Mouse (Mus musculus) macrophage (primary cell): Measurements from ENCODE around the gene Ppp4r3a. TPM values are rescaled to one million over a fixed set of nuclear protein-coding genes. Genes with fewer than 3 reads are reported as not detected.

ENCODE experiments used
- H3K27ac ChIP-seq: fragments of 350-480 bp; formaldehyde crosslinking; 2 replicates; pipeline ENCODE4 v1.9.0; 2021
- H3K36me3 ChIP-seq: fragments of 350-480 bp; formaldehyde crosslinking; 2 replicates; pipeline ENCODE4 v1.9.0; 2021; ENCODE audit errors: inconsistent target
- H3K4me3 ChIP-seq: fragments of 350-480 bp; formaldehyde crosslinking; 2 replicates; pipeline ENCODE4 v1.9.0; 2021; ENCODE audit errors: inconsistent target
- H3K79me2 ChIP-seq: fragments of 350-480 bp; formaldehyde crosslinking; 2 replicates; pipeline ENCODE4 v1.9.0; 2021; ENCODE audit errors: inconsistent target
- WGBS: methylation state at CpG from one replicate; pipeline ENCODE4 v1.1.7; 2026; ENCODE audit warnings: inconsistent platforms; ENCODE audit not compliant: missing documents; 5-methylcytosine and 5-hydroxymethylcytosine counted together
- polyA plus RNA-seq: library from polyadenylated mRNA; stranded (reverse); fragments of 250-400 nt; gene quantifications from 3 replicates; pipeline ENCODE4 v1.2.4, GENCODE M21; 2018; ENCODE audit warnings: inconsistent platforms

The Ppp4r3a gene
- polyA plus RNA-seq, 1 experiment from 2014 or later = 62.1 TPM

GRCm38 (mm10) chr12:101077955-101078354, 5.5 kb downstream of the Ppp4r3a start:
- H3K27ac ChIP-seq = no peak overlapping the region
- H3K36me3 ChIP-seq = no peaks in the 10 kb centered on the region
- H3K79me2 ChIP-seq = peaks cover 99% of the 10 kb centered on the region
- no peak overlapping the region for H3K4me3 ChIP-seq

DNA sequence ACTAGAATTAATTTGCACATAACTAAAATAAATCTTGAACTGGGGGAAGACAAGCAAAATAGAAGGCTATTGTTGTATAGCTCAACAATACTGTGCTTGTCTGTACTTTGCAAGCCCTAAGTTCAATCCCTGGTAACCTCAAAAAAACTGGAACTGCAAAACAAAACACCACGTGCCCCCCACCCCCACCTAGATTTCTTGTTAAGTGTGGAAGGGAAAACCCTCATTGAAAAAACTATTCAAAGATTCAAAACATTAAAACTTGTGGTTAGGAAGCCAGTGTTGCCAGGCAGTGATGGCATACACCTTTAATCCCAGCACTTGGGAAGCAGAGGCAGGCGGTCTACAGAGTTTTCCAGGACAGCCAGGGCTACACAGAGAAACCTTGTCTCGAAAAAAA, 8.1 kb downstream of the Ppp4r3a start:
- Histone ChIP-seq H3K36me3 (no peaks in the 10 kb centered on the region), H3K27ac (no peak overlapping the region), H3K4me3 (no peak overlapping the region), H3K79me2 (peaks cover 100% of the 10 kb centered on the region)
- 62% methylated on average over 2 of the region's 3 CpGs for WGBS

DNA sequence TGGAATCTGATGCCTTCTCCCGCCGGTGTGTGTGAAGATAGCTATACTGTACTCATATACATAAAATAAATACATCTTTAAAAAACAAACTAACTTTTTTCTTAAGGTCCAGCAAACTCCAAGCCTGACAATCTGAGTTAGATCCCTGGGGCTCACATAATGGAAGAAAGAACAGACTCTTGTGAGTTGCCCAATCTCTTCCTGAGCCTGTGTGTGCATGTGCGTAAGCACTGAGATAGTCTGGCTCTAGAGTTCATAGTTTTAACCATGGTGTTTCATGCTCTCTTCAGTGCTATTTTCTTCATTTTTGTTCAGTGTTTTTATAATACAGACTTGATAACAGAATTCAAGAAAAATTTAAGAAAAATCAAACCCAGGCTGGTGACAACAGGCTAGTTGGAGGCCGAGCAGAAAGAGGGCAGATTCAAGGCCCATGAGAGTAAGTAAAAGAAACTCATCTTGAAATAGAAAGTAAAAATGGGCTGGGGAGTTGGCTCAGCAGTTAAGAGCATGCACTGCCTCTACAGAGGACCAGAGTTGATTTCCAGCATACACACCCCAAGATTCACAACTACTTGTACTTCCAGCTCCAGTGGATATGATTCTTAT, 8.6 kb downstream of the Ppp4r3a start:
- 84% methylated on average over 4 of the region's 4 CpGs for WGBS
- H3K36me3 ChIP-seq = no peaks in the 10 kb centered on the region
- H3K4me3 ChIP-seq = no peak overlapping the region
- H3K79me2 ChIP-seq = peaks cover 100% of the 10 kb centered on the region
- H3K27ac ChIP-seq = no peak overlapping the region

DNA sequence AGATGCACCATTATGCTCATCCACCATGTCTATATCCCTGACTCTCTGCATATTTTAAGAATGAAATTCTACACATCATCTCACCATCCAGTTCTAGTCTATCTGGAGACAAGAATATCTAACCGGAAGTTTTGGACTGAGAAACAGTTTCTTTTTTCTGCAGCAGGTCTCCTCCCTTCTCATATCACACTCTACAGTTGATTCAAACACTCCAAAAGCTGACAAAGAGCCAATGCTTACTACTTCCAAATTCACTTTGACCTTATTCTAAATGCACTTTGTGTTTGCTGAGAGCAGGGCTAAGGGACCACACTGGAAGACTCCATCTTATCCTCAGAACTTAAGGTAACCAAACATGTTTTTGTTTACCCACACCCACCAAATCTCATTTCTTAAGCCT, 13.7 kb downstream of the Ppp4r3a start:
- peaks cover 24% of the 10 kb centered on the region for H3K36me3 ChIP-seq
- H3K4me3 ChIP-seq = no peak overlapping the region
- peaks cover 100% of the 10 kb centered on the region for H3K79me2 ChIP-seq
- WGBS = 50% methylated on average over 1 of the region's 1 CpGs
- no peak overlapping the region for H3K27ac ChIP-seq

- peaks cover 42% of the 10 kb centered on the region for H3K36me3 ChIP-seq
- no peak overlapping the region for H3K4me3 ChIP-seq
- 100% methylated on average over 1 of the region's 1 CpGs for WGBS
- peaks cover 100% of the 10 kb centered on the region for H3K79me2 ChIP-seq
- no peak overlapping the region for H3K27ac ChIP-seq
These were observed 17.2 kb downstream of the Ppp4r3a start for GRCm38 (mm10) chr12:101066329-101066728.

DNA sequence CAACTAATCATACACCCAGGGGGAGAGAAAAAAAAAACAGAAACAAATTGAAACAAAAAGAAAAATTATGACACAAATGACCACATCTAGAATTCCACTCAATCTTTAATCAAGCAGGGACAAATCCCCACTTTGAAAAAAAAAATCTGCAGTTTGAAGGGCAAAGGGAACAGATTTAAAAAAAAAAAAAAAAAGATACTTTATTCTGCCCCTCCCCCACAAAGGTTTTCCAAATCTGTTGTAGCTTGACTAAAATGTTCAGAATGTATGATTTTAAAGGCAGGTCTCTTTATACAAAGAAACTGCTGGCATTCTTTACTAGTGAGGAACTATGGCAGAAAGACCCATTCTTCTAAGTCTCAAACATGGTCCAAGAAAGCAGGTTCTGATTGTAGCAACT, 43.5 kb downstream of the Ppp4r3a start:
- Histone ChIP-seq H3K79me2 (no peaks in the 10 kb centered on the region), H3K36me3 (peaks cover 66% of the 10 kb centered on the region), H3K4me3 (no peak overlapping the region), H3K27ac (no peak overlapping the region)

- Histone ChIP-seq H3K36me3 (no peaks in the 10 kb centered on the region), H3K4me3 (peak within 1 kb of the TSS; percentile 22), H3K79me2 (no peaks in the 10 kb centered on the region), H3K27ac (no peak within 1 kb of the TSS)
- WGBS = under 1% methylated on average over 51 of the region's 56 CpGs
These were observed 54.4 kb downstream of the Ppp4r3a start, which contains the start of gene Ccdc88c for GRCm38 (mm10) chr12:101028954-101029731. Gene Ccdc88c, minus strand, starts transcription at chr12:101029056.

GRCm38 (mm10) chr12:101028247-101028953, 55.1 kb downstream of the Ppp4r3a start:
- Histone ChIP-seq H3K79me2 (no peaks in the 10 kb centered on the region), H3K36me3 (no peaks in the 10 kb centered on the region), H3K4me3 (no peak overlapping the region), H3K27ac (no peak overlapping the region)
- 1% methylated on average over 46 of the region's 67 CpGs for WGBS

DNA sequence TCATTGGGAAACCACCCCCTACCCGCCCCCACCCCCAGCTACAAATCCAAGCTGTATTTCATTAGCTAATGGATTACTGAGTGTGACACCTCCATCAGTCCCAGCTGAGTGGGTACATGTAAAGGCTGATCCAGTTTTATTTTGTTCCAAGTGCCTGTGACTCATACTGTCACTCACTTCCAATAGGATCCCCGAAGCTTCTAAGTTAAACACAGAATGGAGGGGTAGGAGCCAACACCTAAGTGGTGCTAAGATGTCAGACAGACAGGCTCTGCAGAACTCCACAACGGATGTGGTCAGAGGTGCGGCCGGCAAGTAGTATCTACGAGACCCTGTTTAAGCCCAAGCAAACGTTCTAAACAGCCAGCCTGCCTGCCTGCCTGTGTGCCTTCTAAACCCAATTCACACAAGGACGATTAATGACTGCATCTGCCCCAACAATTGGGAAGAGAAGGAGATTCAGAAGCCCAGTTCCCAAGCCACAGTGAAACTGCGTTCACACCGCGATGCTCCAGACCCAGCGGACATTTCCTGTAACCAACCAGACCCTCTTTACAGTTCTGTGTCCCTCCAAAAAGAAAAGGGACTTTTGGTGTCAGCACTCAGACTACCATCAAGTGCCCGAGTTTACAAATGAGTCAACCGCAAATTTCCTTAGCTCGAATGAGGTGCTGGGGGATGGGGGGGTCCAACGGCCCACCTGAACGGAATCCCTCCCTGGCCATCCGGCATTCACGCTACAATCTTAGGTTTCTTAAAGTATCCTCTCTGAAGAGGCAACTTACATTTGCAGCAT, 55.9 kb downstream of the Ppp4r3a start:
- Histone ChIP-seq H3K27ac (no peak overlapping the region), H3K36me3 (no peaks in the 10 kb centered on the region), H3K4me3 (no peak overlapping the region), H3K79me2 (no peaks in the 10 kb centered on the region)
- WGBS = 15% methylated on average over 19 of the region's 19 CpGs

GRCm38 (mm10) chr12:101026946-101027345, 56.6 kb downstream of the Ppp4r3a start:
- Histone ChIP-seq H3K4me3 (no peak overlapping the region), H3K36me3 (no peaks in the 10 kb centered on the region)

GRCm38 (mm10) chr12:101026518-101026917, 57.0 kb downstream of the Ppp4r3a start:
- no peak overlapping the region for H3K27ac ChIP-seq
- H3K4me3 ChIP-seq = no peak overlapping the region
- H3K36me3 ChIP-seq = no peaks in the 10 kb centered on the region
- no peaks in the 10 kb centered on the region for H3K79me2 ChIP-seq
- 70% methylated on average over 7 of the region's 7 CpGs for WGBS

More at GRCm38 (mm10) chr12:101026946-101027345, 56.6 kb downstream of the Ppp4r3a start:
- no peak overlapping the region for H3K27ac ChIP-seq
- H3K79me2 ChIP-seq = no peaks in the 10 kb centered on the region
- 74% methylated on average over 13 of the region's 14 CpGs for WGBS

GRCm38 (mm10) chr12:101026025-101026424, 57.5 kb downstream of the Ppp4r3a start:
- no peaks in the 10 kb centered on the region for H3K79me2 ChIP-seq
- no peak overlapping the region for H3K4me3 ChIP-seq
- WGBS = 72% methylated on average over 4 of the region's 4 CpGs
- H3K27ac ChIP-seq = no peak overlapping the region
- H3K36me3 ChIP-seq = no peaks in the 10 kb centered on the region

- Histone ChIP-seq H3K36me3 (no peaks in the 10 kb centered on the region), H3K27ac (no peak overlapping the region), H3K4me3 (no peak overlapping the region), H3K79me2 (no peaks in the 10 kb centered on the region)
- 82% methylated on average over 7 of the region's 7 CpGs for WGBS
These were observed 58.1 kb downstream of the Ppp4r3a start for GRCm38 (mm10) chr12:101025379-101025778.

DNA sequence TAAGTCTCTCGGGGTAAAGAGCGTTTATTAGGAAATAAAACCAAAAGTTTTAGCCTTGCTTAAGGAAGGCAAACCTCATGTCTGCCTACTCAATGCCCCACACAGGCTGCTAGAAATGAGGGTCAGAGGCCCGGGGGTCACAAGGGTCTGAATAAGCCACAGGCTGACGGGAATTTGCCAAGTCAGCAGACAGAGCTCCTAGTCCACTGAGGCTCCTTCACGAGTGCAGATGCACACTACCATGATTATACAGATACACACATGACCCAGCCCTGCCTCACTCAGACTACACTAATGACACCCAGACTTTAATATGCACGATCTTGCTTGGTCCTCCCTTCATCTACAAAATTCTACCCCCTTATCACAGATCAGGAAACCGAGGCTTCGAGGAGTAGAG, 58.7 kb downstream of the Ppp4r3a start:
- WGBS = 86% methylated on average over 8 of the region's 8 CpGs
- Histone ChIP-seq H3K36me3 (no peaks in the 10 kb centered on the region), H3K79me2 (no peaks in the 10 kb centered on the region), H3K27ac (no peak overlapping the region), H3K4me3 (no peak overlapping the region)
